Mouse (Mus musculus) left cerebral cortex, adult 11 months (tissue): ENCODE results near the gene Rgr.

Experiments
- DNase-seq: peaks from one replicate; pipeline ENCODE4 v3.0.0; 2022; ENCODE audit warnings: low spot score

The Rgr gene

DNA sequence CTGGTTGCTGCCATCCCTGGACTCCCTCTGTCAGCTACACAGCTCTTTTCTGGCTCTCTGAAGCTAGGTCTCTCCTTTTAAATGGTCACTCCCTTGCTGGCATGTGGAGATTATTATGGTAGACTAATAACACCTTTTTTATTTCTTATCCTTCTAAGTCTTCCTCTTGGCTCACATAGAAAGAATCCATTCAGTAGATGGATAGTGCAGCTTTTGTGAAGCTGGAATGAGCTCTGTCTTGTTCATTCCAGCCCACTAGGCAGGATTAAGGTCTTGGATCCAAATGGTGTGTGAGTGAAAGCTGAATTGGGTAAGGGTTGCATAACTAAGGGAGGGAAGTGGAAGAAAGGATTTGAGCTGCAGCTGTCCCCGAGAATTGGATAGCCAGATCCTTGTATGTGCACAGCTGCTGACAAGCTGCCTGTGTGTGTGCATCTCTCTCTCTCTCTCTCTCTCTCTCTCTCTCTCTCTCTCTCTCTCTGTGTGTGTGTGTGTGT, at the start of gene Rgr:
Gene Rgr (minus strand): TSS at position 51 of the 497 bp plus-strand sequence.
- no peak for DNase-seq

DNA sequence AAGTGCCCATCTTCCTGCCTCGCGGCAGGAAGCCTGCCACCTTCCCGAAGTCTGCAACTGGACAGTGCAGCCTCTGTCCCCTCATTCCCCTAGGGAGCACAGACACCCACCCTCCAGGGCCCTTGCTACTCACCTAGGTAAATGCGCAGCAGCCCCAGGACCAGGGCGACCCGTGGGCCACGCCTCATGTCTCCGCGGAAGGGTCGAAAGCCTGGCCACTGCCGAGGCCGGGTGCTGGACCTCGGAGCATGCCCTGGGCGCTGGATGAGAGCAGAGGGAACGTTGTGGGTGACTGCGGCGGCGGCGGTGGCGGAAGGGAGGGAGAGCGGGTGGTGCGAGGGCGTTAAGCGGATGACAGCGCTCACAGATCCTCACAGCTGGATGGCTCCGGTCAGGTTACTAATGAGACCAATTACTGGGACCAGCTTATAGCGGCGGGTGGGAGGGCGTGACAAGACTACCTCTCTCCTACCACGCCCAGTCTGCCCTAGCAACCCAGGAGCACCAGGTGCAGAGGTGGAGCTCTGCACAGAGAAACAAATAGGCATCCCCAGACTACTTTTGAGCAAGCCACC, 49.3 kb upstream of the Rgr start, which contains the start of gene Cdhr1:
Gene Cdhr1 (minus strand): TSS at position 392 of the 575 bp plus-strand sequence.
- DNase-seq = peak; percentile 17

DNA sequence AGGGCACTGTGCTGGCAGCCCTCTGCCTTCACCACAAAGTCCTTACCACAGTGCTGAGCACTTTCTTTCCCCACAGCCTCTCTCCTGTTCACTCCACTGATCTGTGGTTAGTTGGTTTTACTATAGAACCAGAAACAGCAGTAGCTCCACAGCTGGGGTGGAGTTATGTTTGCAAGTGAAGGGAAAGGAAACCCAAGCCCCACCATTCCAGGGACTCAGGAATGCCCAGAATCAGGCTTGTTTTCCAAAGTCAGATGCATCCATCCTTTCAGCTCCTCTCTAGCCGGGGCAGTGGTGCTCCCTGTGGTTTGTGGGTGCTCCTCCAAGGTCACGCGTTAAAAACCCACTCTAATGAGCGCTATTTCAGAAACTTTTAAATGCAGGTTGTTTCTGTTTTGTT, 46.8 kb upstream of the Rgr start:
- DNase-seq = no peak

DNA sequence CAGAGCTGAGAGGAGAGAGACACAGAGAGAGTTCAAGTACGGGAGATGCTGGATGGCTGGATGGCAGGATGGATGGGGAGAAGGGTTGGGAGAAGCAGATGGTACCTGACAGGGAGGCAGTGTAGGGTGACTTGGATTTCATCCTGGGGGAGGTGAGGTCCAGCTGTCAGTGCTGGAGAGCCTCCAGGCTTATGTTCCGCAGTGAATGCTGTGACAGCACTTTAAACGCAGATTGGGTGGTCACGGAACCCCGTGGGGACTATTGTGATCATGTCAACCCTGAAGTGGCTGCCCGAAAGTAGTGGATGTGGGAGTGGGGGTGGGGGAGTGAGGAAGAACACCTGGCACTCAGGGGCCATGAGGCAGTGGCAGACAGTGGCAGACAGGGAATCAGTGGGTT, 45.7 kb upstream of the Rgr start:
- DNase-seq = no peak

DNA sequence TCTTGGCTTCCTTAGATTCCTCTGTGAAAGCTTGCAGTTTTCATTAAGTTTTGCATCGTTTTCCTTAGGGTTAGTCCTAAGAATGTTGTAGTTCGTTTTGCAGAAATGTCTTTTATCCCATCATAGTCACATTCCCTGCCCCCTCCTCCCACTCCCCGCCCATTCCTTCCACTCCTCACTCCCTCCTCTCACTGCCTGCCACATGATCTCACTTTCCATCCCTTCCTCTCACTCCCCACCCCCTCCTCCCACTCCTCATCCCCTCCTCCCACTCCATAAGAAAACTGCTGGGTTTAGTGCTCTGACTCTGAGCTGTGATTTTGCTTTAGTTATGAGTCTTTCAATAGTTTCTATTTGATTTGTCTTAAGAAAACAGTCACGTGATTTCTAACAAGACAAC, 35.0 kb upstream of the Rgr start:
- no peak for DNase-seq

DNA sequence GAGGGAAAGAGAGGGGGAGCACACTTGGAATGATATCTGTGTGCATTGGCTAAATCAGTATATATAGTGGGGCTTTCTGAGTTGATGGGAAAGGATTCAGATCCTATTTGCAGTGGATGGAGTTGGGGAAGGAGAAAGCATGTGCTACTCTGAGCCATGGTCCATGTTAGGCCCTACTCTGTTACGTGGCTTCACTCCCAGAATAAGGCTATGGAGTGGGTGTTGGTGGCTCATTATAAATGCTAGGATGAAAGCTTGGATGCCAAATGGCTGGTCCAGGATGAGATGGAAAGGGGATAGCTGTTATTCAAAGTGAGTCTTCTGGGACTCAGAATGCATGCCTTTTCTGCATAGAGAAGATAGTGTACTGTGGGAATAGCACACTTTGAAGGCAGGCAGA, 32.0 kb upstream of the Rgr start:
- DNase-seq = no peak

DNA sequence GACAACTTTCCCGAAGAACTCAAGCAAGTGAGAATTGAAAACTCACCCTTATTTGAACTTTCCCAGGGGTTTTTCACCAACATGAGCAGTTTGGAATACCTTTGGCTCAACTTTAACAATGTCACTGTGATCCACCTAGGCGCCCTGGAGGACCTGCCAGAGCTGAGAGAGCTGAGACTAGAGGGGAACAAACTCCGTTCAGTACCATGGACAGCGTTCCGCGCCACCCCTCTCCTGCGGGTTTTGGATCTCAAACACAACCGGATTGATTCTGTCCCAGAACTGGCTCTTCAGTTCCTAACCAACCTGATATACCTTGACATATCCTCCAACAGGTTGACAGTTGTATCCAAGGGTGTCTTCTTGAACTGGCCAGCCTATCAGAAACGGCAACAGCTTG, 19.8 kb upstream of the Rgr start:
- no peak for DNase-seq

DNA sequence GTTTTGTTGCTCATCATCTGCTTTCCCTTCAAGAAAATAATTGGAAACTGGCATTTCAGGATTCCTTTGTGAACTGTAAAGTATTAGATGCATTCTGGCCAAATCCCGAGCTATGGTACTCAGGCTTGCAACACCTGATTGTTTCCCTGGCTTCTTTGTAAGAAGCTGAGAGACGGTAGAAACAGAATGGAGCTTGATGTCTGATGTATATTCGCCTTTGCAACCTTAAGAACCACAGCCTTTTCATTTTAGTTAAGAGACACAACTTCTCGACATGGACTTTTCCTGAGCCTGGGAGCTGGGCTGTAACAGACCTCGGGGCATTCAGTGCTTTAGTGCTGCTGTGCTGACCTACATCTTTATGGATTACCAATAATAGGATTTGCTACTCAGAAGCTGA, 18.9 kb upstream of the Rgr start, which contains the start of gene Lrit2:
Gene Lrit2 (plus strand): TSS at position 301 of the 400 bp plus-strand sequence.
- no peak for DNase-seq

DNA sequence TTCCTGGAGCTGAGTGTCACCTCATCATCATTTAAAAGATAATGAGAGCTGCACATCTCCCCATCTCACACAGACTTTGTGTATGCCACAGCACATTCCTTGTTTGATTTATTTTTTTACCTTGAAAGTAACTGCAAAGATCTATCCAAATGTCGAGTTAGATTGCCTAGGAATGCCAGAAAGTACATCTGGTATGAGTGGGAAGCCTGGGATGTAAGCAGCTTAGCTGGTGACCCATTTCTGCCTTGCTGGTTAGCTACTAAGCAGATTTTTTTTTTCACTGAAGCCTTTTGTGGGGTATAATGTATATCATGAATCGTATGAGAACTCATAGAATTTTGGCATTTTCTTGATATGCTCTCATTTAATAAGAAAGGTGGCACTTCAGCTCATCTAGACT, 17.9 kb upstream of the Rgr start:
- peak; percentile 29 for DNase-seq

DNA sequence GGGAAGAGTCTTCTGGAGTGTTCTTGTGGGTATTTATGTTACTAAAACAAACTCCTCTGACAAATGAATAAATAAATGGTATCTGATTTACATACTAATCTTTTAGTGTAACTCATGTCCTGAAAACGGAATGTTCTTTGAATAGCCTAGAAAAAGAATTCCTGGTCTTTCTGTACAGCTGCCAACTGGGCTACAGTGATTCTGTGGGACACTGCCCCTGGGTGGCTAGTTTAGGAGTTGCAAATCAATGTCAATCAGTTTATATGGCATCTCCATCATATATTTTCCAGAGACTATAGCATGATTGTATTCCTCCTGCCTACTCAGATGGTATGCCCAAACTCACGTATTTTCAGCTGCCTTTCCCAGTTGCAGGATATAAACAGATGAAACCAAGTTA, 16.1 kb upstream of the Rgr start:
- no peak for DNase-seq

DNA sequence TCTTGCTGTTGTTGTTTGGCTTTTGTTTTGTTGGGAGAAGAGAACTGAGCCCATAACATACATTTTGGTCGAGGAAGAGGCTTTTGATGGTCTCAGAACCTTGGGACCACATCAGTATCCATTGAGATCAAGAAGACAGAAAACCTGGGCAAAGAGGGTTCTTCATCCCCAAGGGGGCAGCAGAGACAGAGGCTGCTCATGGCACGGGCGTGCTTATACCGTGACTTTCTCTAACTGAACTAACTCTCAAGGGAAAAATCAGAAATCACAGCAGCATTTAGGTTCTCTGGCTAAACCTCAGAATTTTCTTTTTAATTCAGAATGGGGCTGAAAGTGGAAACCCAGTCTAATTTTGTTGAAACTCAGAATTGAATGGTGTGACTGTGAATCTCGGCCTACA, 14.3 kb downstream of the Rgr start:
- no peak for DNase-seq

DNA sequence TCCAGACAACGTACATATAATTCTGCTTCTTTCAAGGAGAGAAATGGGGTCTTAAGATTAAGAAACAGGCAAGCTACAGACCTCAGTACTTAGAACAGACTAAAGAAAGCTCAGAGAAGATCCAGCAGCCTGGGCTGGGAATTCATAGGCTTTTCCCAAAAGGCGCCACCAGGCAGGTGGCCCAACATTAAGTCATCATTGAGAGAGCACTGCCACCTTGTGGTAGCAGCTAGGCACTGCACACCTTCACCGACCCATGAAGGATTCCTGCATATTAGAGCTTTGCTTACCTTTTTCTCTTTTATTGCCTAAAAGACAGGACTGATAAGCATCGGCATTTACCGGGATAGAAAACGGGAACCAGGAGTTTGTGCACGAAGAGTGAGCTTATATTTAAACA, 15.5 kb downstream of the Rgr start:
- DNase-seq = peak; percentile 70

DNA sequence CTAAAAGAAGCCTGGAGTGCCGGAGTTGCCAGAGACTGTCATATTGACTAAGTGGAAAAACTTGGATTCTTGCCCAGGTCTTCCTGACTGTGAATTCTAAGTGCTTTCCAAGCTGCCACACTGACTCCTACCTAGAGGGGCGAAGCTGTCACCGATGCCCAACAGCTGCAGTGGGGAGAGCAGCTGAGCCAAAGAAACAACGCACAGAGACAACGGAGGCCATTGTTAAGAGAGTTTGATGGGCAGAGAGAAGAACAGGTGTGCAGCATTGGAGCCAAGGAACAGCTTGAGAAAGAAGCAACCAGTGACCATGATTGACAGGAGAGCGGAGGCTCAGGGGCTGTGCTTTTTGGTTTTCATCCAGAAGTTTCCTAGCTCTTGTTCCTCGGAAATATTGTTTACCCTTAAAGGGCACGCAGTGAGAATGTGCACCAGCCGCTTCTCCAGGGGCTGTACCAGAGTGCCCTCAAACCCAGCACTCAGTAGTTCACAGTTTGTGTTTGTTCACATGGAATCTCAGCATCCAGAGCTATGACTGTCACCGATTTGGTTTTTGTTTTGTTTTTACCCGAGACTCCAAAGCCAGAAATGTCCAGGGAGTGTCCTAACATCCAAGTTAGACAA, 16.2 kb downstream of the Rgr start:
- no peak for DNase-seq

DNA sequence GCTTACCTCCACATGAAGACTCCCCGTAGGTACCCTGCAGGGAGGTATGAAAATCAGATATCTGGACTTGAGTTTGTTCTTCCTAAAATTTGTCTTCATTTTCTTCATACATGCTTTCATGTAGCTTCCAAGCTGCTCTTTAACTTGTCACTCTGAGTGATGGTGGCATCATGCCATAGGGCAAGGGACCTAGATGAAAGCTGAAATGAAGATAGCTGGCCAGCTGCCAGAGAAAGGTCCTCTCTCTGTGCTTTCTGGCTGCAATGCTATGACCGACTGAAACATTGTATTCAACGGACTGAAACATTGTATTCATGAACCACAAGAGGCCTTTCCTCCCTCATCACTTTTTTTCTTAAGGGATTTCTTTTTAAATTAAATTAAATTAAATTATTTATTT, 20.2 kb downstream of the Rgr start:
- DNase-seq = no peak

DNA sequence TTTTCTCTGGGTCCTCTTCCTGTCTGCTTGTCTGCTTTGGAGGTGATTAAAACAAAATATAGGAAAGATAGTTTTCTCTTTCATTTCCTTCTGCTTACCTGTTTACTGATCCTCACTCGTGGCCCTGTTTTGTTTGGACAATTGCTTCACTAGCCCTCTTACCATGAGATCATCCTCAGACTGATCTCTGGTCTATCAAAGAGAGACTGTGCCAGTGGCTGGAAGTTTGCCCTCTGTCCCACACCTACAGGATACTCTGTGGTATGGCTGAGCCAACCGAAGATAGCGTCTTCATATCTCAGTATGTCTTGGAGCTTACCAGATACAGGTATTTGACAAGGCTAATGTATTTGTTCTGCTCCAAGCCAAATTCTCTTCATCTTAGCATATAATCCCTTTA, 20.8 kb downstream of the Rgr start:
- DNase-seq = no peak

DNA sequence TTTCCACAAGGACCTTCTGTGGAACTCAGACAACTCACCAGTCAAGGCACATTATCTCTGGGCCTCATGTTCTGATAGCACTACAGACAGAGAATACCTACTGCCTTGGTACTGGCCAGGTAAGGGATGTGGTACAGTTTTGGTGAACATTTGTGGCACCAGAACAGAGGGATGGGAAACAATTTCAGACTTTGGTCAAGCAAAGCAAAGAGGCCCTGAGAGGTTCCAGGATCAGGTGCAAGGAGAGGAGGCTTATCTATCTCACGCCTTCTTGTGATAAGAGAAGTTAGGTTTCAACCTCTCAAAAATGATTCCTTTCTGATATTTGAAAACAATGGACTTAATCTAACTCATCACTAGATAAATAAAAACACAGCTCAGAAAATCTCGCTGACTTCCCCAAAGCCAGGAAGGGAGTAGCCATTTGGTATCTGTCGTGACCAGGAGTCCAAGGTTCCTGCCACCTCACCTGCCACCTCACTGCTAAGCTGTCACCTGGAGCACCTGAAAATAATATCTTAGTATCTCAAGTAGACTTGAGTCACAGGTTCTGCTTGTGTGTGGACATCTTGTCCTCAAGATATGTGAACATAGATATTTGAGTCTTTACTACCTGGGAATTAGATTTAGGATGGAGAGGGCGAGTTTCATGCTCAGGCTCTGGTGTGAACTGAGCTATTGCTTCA, 21.4 kb downstream of the Rgr start:
- no peak for DNase-seq

DNA sequence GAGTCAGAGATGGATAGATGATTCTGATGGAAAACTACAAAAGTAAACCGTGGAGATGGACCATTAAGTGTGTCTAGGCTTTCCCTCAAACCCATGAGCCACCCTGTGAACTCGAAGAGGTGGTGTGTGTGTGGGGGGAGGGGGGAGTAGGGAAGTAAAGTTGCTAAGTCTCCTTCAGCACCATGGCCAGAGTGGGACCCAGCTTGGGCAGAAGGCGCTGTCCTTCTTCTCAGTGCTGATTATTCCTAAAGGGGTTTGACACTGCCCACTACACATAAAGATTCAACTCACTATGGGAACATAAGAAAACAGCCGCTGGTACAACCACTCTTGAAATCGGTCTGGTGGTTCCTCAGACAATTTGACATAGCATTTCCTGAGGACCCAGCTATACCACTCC, 32.9 kb downstream of the Rgr start:
- DNase-seq = no peak

DNA sequence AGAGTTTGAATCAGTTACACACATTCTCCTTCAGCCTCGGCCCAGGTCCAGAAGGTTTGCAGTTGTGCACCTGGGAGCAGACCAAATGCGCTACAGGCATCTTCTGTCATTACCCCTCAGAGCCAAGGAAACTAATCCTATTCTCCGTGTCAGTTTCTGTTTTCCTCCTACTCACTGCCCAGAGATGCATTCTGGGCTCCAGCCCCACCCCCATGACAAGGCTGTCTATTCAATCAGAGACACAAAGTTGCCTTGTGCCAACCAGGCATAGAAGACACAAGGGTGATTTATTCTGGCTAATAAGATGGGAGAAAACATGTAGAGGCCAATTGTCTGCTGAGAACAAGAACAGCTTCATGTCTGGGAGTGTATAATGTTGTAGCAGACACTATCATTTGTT, 35.1 kb downstream of the Rgr start:
- DNase-seq = peak; percentile 8

DNA sequence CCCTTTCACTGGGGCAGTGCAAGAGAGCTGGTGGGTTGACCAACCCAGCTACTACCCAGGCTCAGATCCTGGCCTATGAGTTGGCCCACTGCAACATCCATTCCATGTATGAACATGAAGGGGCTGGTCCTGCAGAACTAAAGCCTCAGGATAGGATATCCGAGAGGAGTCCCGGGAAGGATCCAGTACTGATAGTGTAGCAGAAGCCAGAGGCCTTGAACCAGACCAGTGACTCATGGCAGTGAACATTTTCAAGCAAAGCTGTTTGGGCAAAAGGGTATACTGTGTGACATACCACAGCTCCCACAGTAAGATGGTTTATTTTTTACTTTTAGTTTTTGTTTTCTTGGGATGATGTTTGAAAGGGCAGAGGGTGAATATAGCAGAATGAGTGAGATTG, 39.1 kb downstream of the Rgr start:
- no peak for DNase-seq

DNA sequence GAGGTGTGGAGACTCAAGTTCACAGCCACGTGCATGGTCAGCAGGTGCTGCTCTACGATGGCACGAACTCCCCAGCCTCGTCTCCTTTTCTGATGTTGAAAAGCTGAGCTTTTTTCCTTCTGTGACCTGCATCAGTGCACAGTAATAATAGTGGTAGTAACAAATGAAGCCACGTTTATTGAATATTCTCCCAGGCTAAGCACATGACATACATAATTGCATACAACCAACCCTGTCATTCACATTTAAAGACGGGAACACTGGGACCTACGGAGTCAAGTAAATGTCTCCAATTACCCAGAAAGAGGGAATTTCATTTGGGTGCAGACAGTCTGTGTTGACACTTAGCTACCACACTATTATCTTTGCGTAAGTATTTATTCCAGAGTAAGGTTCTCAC, 42.3 kb downstream of the Rgr start:
- DNase-seq = no peak

DNA sequence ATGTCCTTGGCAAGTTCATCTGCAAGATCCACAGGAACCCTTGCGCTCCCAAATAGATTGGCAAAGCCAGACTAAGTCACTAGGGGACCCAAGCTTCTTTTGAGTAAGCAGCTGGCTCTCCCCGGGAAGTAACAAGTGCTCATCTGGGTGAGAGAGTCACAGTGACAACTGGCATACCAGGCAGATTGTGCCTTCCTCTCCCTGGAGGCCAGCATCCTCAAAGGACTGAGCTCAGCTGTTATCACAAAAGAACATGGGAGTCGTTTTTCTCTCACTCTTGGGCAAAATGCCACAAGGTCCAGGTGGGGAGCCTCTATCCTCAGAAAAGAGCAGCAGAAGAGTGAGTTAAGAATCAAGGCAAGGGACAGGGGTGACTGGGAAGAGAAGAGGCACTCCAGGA, 42.9 kb downstream of the Rgr start:
- no peak for DNase-seq

DNA sequence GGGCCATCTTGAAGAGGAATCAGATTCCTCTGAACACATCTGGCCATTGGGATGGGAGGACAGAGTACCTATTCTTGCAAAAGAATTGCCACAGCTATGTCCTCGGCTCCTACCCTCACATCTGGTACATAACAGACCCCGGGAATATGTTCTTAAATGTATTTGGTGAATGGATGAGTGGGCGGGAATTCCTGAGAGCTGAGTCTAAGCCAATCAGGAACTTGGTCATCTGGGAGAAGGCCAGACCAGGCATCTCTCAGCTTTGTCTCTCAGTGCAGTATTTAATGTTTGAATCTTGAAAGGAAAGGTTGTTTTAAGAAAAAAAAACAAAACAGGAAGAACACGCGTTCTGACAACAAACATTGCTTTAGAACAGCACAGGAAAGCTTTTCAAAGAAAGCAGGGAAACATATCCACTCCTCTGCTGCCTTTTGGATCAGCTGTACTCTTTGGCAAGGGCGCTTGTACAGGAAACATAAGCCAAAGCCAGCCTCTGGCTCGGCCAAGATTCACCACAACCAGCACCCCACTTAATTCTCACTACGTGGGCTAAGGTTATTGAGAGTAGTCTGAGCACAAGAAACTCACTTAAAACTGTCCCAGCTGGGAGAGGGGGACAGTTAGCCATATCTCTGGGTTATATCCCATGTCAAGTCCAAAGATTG, 45.2 kb downstream of the Rgr start:
- DNase-seq = no peak

DNA sequence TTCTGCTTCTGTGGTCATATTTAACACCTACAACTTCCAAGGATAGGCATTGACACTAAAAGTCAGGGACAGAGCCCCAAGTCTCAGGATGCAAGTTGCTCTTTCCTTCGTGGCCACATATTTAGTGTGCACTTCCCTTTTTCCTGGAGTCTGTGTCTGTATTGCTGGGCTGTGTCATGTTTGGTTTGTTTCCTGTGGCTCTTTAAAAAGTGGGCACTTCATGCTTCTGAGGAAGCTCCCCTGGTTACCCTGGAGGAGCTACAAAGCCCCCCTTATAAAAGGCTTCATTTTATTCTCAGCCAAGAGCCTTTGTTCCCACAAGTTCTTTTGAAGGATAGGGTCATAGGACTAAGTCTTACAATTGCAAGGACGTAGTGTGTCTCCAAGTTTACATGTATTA, 45.9 kb downstream of the Rgr start:
- DNase-seq = no peak
